Mouse (Mus musculus) stomach, embryonic 16.5 days (tissue): ENCODE data around the gene Rnf5. TPM values are rescaled to one million over a fixed set of nuclear protein-coding genes. Genes with fewer than 3 reads are reported as not detected.

ENCODE experiments used
- ATAC-seq: fragments of 200-750 bp; cut with Nextera tagmentation; 2 replicates; pipeline ENCODE4 v1.8.0; 2017; ENCODE audit warnings: moderate number of reproducible peaks, moderate TSS enrichment; ENCODE audit not compliant: insufficient read depth, low FRiP score
- H3K27ac ChIP-seq: fragments of 300-500 bp; sonication (generic); 2 replicates; pipeline ENCODE4 v1.5.1; 2014; ENCODE audit warnings: low read length
- H3K27me3 ChIP-seq: fragments of 300-500 bp; sonication (generic); 2 replicates; pipeline ENCODE4 v1.6.1; 2014; ENCODE audit warnings: low read length, control low read depth, mixed read lengths; ENCODE audit not compliant: control insufficient read depth, insufficient read depth
- H3K36me3 ChIP-seq: fragments of 300-500 bp; sonication (generic); 2 replicates; pipeline ENCODE4 v1.6.1; 2014; ENCODE audit warnings: low read length; ENCODE audit not compliant: control insufficient read depth, insufficient read depth
- H3K4me1 ChIP-seq: fragments of 300-500 bp; sonication (generic); 2 replicates; pipeline ENCODE4 v1.6.1; 2014; ENCODE audit warnings: low read length, control low read depth, mixed read lengths; ENCODE audit not compliant: control insufficient read depth, insufficient read depth
- H3K4me2 ChIP-seq: fragments of 300-500 bp; sonication (generic); 2 replicates; pipeline ENCODE4 v1.6.1; 2014; ENCODE audit warnings: low read depth, low read length, mixed read lengths
- H3K4me3 ChIP-seq: fragments of 300-500 bp; sonication (generic); replicated peaks from 2 replicates; pipeline ENCODE4 v1.5.1; 2014; ENCODE audit warnings: mild to moderate bottlenecking, low read length
- H3K9ac ChIP-seq: fragments of 300-500 bp; sonication (generic); 2 replicates; pipeline ENCODE4 v1.6.1; 2014; ENCODE audit warnings: low read length
- H3K9me3 ChIP-seq: fragments of 300-500 bp; sonication (generic); replicated peaks from 2 replicates; pipeline ENCODE4 v1.6.1; 2016; ENCODE audit warnings: low read length, control low read depth; ENCODE audit not compliant: control insufficient read depth
- WGBS: fragments of 180-500 bp; shearing (Covaris S2); extraction: QIAGEN DNeasy Blood & Tissue Kit; methylation state at CpG from one replicate; pipeline ENCODE4 v1.1.7; 2014; 5-methylcytosine and 5-hydroxymethylcytosine counted together
- polyA plus RNA-seq: library from polyadenylated mRNA; unstranded; fragments of >200 nt; fragmentation: Nextera tagmentation; extraction: Ambion mirVana; gene quantifications from 2 replicates; pipeline ENCODE4 v1.2.1, GENCODE M21; 2015

The Rnf5 gene
- polyA plus RNA-seq, 1 experiment from 2014 or later: 141 TPM

DNA sequence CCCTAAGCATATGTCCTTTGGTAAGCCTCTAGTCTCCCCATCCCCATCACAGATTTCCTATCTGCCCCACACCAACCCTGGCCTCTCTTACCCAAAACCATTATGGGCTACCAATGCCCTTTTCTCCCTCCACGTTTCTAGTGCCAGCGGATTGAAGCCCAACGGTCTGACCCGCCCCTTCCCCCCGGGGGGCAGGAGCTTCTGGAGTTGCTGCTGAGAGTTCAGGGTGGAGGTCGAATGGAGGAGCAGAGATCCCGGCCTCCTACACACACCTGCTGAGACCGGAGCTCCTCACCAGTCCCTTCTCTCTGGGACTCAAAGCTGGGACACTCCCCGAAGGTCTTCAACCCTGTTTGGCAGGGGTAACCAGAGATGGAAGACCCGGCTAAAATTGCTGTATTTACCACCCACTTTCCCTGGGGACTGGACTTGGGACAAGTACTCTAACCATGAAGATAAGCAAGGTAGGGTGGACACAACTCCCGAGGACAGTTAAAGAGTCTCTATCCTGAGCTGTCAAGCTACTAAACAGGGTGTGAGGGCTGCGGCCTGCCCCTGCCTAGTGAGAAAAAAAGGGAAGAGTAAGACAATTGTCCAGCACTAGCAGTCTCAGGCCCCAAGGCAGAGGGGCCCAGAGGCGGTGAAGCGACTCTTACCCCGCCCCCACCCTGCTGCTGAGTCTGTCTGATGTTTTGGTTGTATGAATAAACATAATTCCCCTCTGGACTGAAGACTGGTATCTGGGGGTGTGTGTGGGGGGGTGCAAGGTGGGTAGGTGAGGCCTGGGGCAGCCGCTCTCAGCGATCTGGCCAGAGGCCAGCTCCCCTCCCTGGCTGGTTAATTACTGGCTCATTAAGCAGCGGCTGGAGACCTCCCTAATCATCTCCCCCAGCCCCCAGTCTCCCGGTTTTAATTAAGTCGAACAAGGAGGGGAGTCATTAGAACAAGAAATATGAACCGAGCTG is 12.2 kb downstream of the Rnf5 start, which contains the start of gene Pbx2:
Gene Pbx2 (plus strand): TSS at position 238 of the 965 bp plus-strand sequence.
- peak within 1 kb of the TSS; percentile 99 for H3K27ac ChIP-seq
- H3K9me3 ChIP-seq: no peaks in the 10 kb centered on the region
- H3K4me1 ChIP-seq: peaks cover 65% of the 10 kb centered on the region
- H3K4me3 ChIP-seq: peak within 1 kb of the TSS; percentile 91
- H3K9ac ChIP-seq: peak within 1 kb of the TSS; percentile 99
- peak within 1 kb of the TSS; percentile 80 for H3K4me2 ChIP-seq
- 4% methylated on average over 21 of the region's 21 CpGs for WGBS
- peak; percentile 7; the same call in 1 of the 2 replicates for ATAC-seq
- H3K27me3 ChIP-seq: no peaks in the 10 kb centered on the region
- H3K36me3 ChIP-seq: peaks cover 14% of the 10 kb centered on the region; the same call in 1 of the 2 replicates

- peaks cover 6% of the 10 kb centered on the region; the same call in 1 of the 2 replicates for H3K36me3 ChIP-seq
- H3K27me3 ChIP-seq: no peaks in the 10 kb centered on the region
- H3K4me1 ChIP-seq: peaks cover 59% of the 10 kb centered on the region
- H3K9me3 ChIP-seq: no peaks in the 10 kb centered on the region
- peak overlapping the region; percentile 80 for H3K4me2 ChIP-seq
- WGBS: 68% methylated on average over 15 of the region's 15 CpGs
- peak overlapping the region; percentile 99 for H3K27ac ChIP-seq
- no peak for ATAC-seq
- H3K4me3 ChIP-seq: peak overlapping the region; percentile 25
- H3K9ac ChIP-seq: peak overlapping the region; percentile 84
These were observed 13.1 kb downstream of the Rnf5 start for GRCm38 (mm10) chr17:34590154-34590987.

GRCm38 (mm10) chr17:34589681-34590101 is 13.8 kb downstream of the Rnf5 start, which contains the start of gene Gpsm3:
TSS of gene Gpsm3 (plus strand) at chr17:34589806.
- H3K27ac ChIP-seq: peak within 1 kb of the TSS; percentile 99
- H3K36me3 ChIP-seq: peaks cover 3% of the 10 kb centered on the region; the same call in 1 of the 2 replicates
- H3K9me3 ChIP-seq: no peaks in the 10 kb centered on the region
- no peak for ATAC-seq
- H3K4me3 ChIP-seq: peak within 1 kb of the TSS; percentile 25
- 12% methylated on average over 7 of the region's 7 CpGs for WGBS
- peaks cover 55% of the 10 kb centered on the region for H3K4me1 ChIP-seq
- H3K9ac ChIP-seq: peak within 1 kb of the TSS; percentile 84
- H3K4me2 ChIP-seq: peak within 1 kb of the TSS; percentile 100
- H3K27me3 ChIP-seq: no peaks in the 10 kb centered on the region

DNA sequence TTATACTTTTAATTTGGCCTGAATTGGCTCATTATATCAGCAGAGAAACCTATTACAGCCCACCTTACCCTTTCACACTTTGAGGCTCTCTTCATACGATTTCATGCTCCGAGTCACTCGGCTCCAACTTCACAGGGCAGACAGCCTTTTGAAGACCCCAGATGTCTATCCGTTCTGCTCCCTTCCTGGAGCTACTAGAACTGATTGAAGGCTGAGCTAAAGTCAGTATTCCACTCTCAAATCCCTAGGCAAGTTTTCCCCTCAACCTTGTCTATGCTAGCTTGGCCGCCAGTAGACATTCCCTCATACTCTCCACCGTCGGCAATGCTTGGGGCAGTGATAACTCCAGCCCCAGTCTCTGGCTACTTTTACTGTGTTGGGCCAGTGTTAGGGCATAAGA is 14.3 kb downstream of the Rnf5 start:
- 38% methylated on average over 7 of the region's 7 CpGs for WGBS
- peaks cover 50% of the 10 kb centered on the region for H3K4me1 ChIP-seq

GRCm38 (mm10) chr17:34588767-34589166 is 14.7 kb downstream of the Rnf5 start:
- Histone ChIP-seq H3K4me2 (peak overlapping the region; percentile 100; the same call in 1 of the 2 replicates), H3K4me3 (no peak overlapping the region), H3K9me3 (no peaks in the 10 kb centered on the region), H3K27ac (no peak overlapping the region), H3K36me3 (no peaks in the 10 kb centered on the region), H3K27me3 (no peaks in the 10 kb centered on the region), H3K9ac (no peak overlapping the region), H3K4me1 (peaks cover 47% of the 10 kb centered on the region)
- 76% methylated on average over 3 of the region's 3 CpGs for WGBS
- no peak for ATAC-seq

More for the DNA sequence above, 14.3 kb downstream of the Rnf5 start:
- Histone ChIP-seq H3K27ac (peak overlapping the region; percentile 99), H3K4me2 (peak overlapping the region; percentile 80), H3K9ac (peak overlapping the region; percentile 66), H3K27me3 (no peaks in the 10 kb centered on the region), H3K36me3 (no peaks in the 10 kb centered on the region), H3K4me3 (peak overlapping the region; percentile 25), H3K9me3 (no peaks in the 10 kb centered on the region)
- no peak for ATAC-seq

- peak overlapping the region; percentile 100 for H3K4me2 ChIP-seq
- no peaks in the 10 kb centered on the region for H3K36me3 ChIP-seq
- ATAC-seq: no peak
- H3K27ac ChIP-seq: peak overlapping the region; percentile 96
- WGBS: 3% methylated on average over 19 of the region's 19 CpGs
- no peaks in the 10 kb centered on the region for H3K27me3 ChIP-seq
- H3K9me3 ChIP-seq: no peaks in the 10 kb centered on the region
- peak overlapping the region; percentile 77 for H3K4me3 ChIP-seq
- peak overlapping the region; percentile 97 for H3K9ac ChIP-seq
- peaks cover 41% of the 10 kb centered on the region for H3K4me1 ChIP-seq
These were observed 15.7 kb downstream of the Rnf5 start for GRCm38 (mm10) chr17:34587814-34588213.

DNA sequence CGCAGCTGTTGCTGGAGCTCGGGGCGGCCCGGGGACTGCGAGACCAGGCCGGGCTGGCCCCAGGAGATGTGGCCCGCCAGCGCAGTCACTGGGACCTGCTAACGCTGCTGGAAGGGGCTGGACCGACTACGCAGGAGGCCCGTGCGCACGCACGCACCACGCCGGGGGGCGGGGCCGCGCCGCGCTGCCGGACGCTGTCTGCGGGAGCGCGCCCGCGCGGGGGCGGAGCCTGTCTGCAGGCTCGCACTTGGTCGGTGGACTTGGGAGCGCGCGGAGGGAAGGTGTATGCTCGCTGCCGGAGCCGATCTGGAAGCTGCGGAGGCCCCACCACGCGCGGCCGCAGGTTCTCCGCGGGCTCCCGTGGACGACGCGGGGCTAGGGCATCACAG is 16.1 kb downstream of the Rnf5 start:
- H3K27me3 ChIP-seq: no peaks in the 10 kb centered on the region
- H3K9ac ChIP-seq: peak overlapping the region; percentile 97
- peak; percentile 87 for ATAC-seq
- 0% methylated on average over 50 of the region's 50 CpGs for WGBS
- H3K4me1 ChIP-seq: peaks cover 41% of the 10 kb centered on the region
- peak overlapping the region; percentile 100 for H3K4me2 ChIP-seq
- peak overlapping the region; percentile 77 for H3K4me3 ChIP-seq
- H3K36me3 ChIP-seq: no peaks in the 10 kb centered on the region
- peak overlapping the region; percentile 96 for H3K27ac ChIP-seq
- no peaks in the 10 kb centered on the region for H3K9me3 ChIP-seq

DNA sequence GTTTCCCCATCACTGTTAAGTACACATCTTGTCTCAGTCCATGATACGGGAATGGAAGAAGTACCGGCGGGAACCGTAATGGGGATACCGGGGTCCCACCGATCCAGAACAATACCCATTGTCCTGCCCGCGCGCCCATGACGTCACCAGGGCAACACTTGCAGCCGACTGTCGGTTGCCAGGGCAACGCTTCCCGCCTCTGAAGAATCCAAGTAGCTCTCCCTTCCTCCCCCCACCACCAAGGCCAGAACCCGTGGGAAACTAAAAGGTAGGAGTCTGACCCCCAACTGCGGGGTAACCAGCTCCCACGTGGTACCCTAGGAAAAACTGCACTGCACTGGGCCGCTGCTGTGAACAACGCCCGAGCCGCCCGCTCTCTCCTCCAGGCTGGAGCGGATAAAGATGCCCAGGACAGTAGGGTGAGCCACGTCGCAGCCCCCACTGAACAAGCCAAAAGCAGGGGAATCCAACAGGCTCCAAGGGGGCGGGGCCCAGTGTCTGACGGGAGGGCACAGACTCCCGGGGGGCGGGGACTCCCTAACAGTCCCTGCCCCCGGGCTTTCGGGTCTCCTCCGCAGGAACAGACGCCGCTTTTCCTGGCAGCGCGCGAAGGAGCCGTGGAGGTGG is 16.6 kb downstream of the Rnf5 start:
- H3K27me3 ChIP-seq: no peaks in the 10 kb centered on the region
- WGBS: under 1% methylated on average over 38 of the region's 38 CpGs
- peaks cover 41% of the 10 kb centered on the region for H3K4me1 ChIP-seq
- peak overlapping the region; percentile 100 for H3K4me2 ChIP-seq
- peak; percentile 85 for ATAC-seq
- no peaks in the 10 kb centered on the region for H3K36me3 ChIP-seq
- peak overlapping the region; percentile 96 for H3K27ac ChIP-seq
- peak overlapping the region; percentile 97 for H3K9ac ChIP-seq
- H3K9me3 ChIP-seq: no peaks in the 10 kb centered on the region
- H3K4me3 ChIP-seq: peak overlapping the region; percentile 77
